Mouse (Mus musculus): Measurements from ENCODE around the gene Hist1h3d. TPM values are rescaled to one million over a fixed set of nuclear protein-coding genes. Genes with fewer than 3 reads are reported as not detected.
"Not testable (repeated sequence)": the region's sequence is repeated elsewhere in the genome, so short reads cannot be mapped to it uniquely, and the experiment has no call there.

Hist1h3d gene
- total and polyA plus RNA-seq, 2 experiments from 2014 or later, result 0.57 to 73.0 TPM

- DNase-seq, result no peak
- no peaks in the 10 kb centered on the region for H3K27me3 ChIP-seq (ENCODE audit: insufficient read depth, low read length)
- H3K4me1 ChIP-seq (ENCODE audit: insufficient read depth), result 0 out of 2 replicates have a peak, but pooled peaks cover 4% of the 10 kb centered on the region
- no peak for ATAC-seq
- H3K27ac ChIP-seq (ENCODE audit: low read depth, low read length), result peak within 1 kb of the TSS; percentile 82; the same call in 1 of the 2 replicates
- no peaks in the 10 kb centered on the region for H3K36me3 ChIP-seq (ENCODE audit: insufficient read depth)
- no peak within 1 kb of the TSS for H3K4me3 ChIP-seq (ENCODE audit: low read depth, low read length)
- H3K9me3 ChIP-seq (ENCODE audit: low read length), result no peaks in the 10 kb centered on the region
- H3K9ac ChIP-seq, result no peak within 1 kb of the TSS
- H3K4me2 ChIP-seq (ENCODE audit: low read depth), result no peak within 1 kb of the TSS; the same call in 1 of the 2 replicates
- TF ChIP-seq CTCF (IDR thresholded peaks at IDR 0.05; ENCODE audit: low read depth), result no peak
Measured at GRCm38 (mm10) chr13:23552962-23553361, 22.6 kb upstream of the Hist1h3d start, which contains the start of gene Hist1h1d. Hist1h1d (plus strand) TSS chr13:23553262.

- Histone ChIP-seq H3K4me1 (ENCODE audit: insufficient read depth) (0 out of 2 replicates have a peak, but pooled peaks cover 4% of the 10 kb centered on the region), H3K9me3 (ENCODE audit: low read length) (no peaks in the 10 kb centered on the region), H3K36me3 (ENCODE audit: insufficient read depth) (no peaks in the 10 kb centered on the region), H3K4me2 (ENCODE audit: low read depth) (peak overlapping the region; percentile 99), H3K9ac (peak overlapping the region; percentile 56), H3K27ac (ENCODE audit: low read depth, low read length) (peak overlapping the region; percentile 82), H3K4me3 (ENCODE audit: low read depth, low read length) (peak overlapping the region; percentile 51), H3K27me3 (ENCODE audit: insufficient read depth, low read length) (no peaks in the 10 kb centered on the region)
- peak; percentile 27 for DNase-seq
- no peak for ATAC-seq
- 18% methylated on average over 9 of the region's 9 CpGs for WGBS
- no peak for TF ChIP-seq CTCF (IDR thresholded peaks at IDR 0.05; ENCODE audit: low read depth)
Measured at GRCm38 (mm10) chr13:23554393-23554792, 21.2 kb upstream of the Hist1h3d start.

GRCm38 (mm10) chr13:23554925-23555838 is 20.4 kb upstream of the Hist1h3d start:
- TF ChIP-seq CTCF (IDR thresholded peaks at IDR 0.05; ENCODE audit: low read depth), result no peak
- WGBS, result under 1% methylated on average over 54 of the region's 54 CpGs
- no peaks in the 10 kb centered on the region for H3K27me3 ChIP-seq (ENCODE audit: insufficient read depth, low read length)
- no peaks in the 10 kb centered on the region for H3K36me3 ChIP-seq (ENCODE audit: insufficient read depth)
- H3K4me3 ChIP-seq (ENCODE audit: low read depth, low read length), result peak overlapping the region; percentile 51
- 0 out of 2 replicates have a peak, but pooled peaks cover 4% of the 10 kb centered on the region for H3K4me1 ChIP-seq (ENCODE audit: insufficient read depth)
- no peaks in the 10 kb centered on the region for H3K9me3 ChIP-seq (ENCODE audit: low read length)
- H3K9ac ChIP-seq, result peak overlapping the region; percentile 56
- peak; percentile 89 for DNase-seq
- peak; percentile 86 for ATAC-seq
- H3K27ac ChIP-seq (ENCODE audit: low read depth, low read length), result peak overlapping the region; percentile 82
- H3K4me2 ChIP-seq (ENCODE audit: low read depth), result peak overlapping the region; percentile 99

GRCm38 (mm10) chr13:23555839-23556416 is 19.6 kb upstream of the Hist1h3d start:
- peak; percentile 75 for ATAC-seq
- peak overlapping the region; percentile 56 for H3K9ac ChIP-seq
- H3K4me3 ChIP-seq (ENCODE audit: low read depth, low read length), result peak overlapping the region; percentile 51
- peak; percentile 92 for DNase-seq
- H3K4me1 ChIP-seq (ENCODE audit: insufficient read depth), result 0 out of 2 replicates have a peak, but pooled peaks cover 1% of the 10 kb centered on the region
- peak overlapping the region; percentile 99 for H3K4me2 ChIP-seq (ENCODE audit: low read depth)
- WGBS, result under 1% methylated on average over 18 of the region's 18 CpGs
- H3K9me3 ChIP-seq (ENCODE audit: low read length), result no peaks in the 10 kb centered on the region
- peak overlapping the region; percentile 82 for H3K27ac ChIP-seq (ENCODE audit: low read depth, low read length)
- no peaks in the 10 kb centered on the region for H3K27me3 ChIP-seq (ENCODE audit: insufficient read depth, low read length)
- no peak for TF ChIP-seq CTCF (IDR thresholded peaks at IDR 0.05; ENCODE audit: low read depth)
- H3K36me3 ChIP-seq (ENCODE audit: insufficient read depth), result no peaks in the 10 kb centered on the region

GRCm38 (mm10) chr13:23556906-23557305 is 18.7 kb upstream of the Hist1h3d start:
- H3K27me3 ChIP-seq (ENCODE audit: insufficient read depth, low read length), result no peaks in the 10 kb centered on the region
- no peaks in the 10 kb centered on the region for H3K9me3 ChIP-seq (ENCODE audit: low read length)
- WGBS, result 74% methylated on average over 3 of the region's 3 CpGs
- H3K36me3 ChIP-seq (ENCODE audit: insufficient read depth), result no peaks in the 10 kb centered on the region
- no peak overlapping the region for H3K27ac ChIP-seq (ENCODE audit: low read depth, low read length)
- H3K4me2 ChIP-seq (ENCODE audit: low read depth), result no peak overlapping the region
- H3K9ac ChIP-seq, result no peak overlapping the region
- DNase-seq, result no peak
- no peaks in the 10 kb centered on the region for H3K4me1 ChIP-seq (ENCODE audit: insufficient read depth)
- TF ChIP-seq CTCF (IDR thresholded peaks at IDR 0.05; ENCODE audit: low read depth), result no peak
- ATAC-seq, result no peak
- H3K4me3 ChIP-seq (ENCODE audit: low read depth, low read length), result no peak overlapping the region

GRCm38 (mm10) chr13:23560699-23561098 is 14.9 kb upstream of the Hist1h3d start:
- H3K9me3 ChIP-seq (ENCODE audit: low read length); H3K4me2 ChIP-seq (ENCODE audit: low read depth); H3K4me3 ChIP-seq (ENCODE audit: low read depth, low read length); H3K27me3 ChIP-seq (ENCODE audit: insufficient read depth, low read length); H3K36me3 ChIP-seq (ENCODE audit: insufficient read depth); H3K9ac ChIP-seq; H3K27ac ChIP-seq (ENCODE audit: low read depth, low read length); ATAC-seq; H3K4me1 ChIP-seq (ENCODE audit: insufficient read depth); DNase-seq: not testable (repeated sequence)
- WGBS, result 21% methylated on average over 2 of the region's 2 CpGs

GRCm38 (mm10) chr13:23561531-23561882 is 14.1 kb upstream of the Hist1h3d start:
- H3K27ac ChIP-seq (ENCODE audit: low read depth, low read length); DNase-seq; H3K4me1 ChIP-seq (ENCODE audit: insufficient read depth); H3K27me3 ChIP-seq (ENCODE audit: insufficient read depth, low read length); H3K9me3 ChIP-seq (ENCODE audit: low read length); ATAC-seq; H3K36me3 ChIP-seq (ENCODE audit: insufficient read depth): not testable (repeated sequence)
- H3K9ac ChIP-seq, result peak overlapping the region; percentile 74
- H3K4me2 ChIP-seq (ENCODE audit: low read depth), result peak overlapping the region; percentile 46
- 0% methylated on average over 2 of the region's 5 CpGs for WGBS
- peak overlapping the region; percentile 37; the same call in 1 of the 2 replicates for H3K4me3 ChIP-seq (ENCODE audit: low read depth, low read length)

GRCm38 (mm10) chr13:23561883-23562659 is 13.5 kb upstream of the Hist1h3d start, which contains the start of gene Hist1h3e:
Hist1h3e (minus strand) TSS chr13:23562369.
- ATAC-seq (peak; percentile 95), DNase-seq (peak; percentile 99)
- H3K4me2 ChIP-seq (ENCODE audit: low read depth), result peak within 1 kb of the TSS; percentile 66
- peak within 1 kb of the TSS; percentile 74 for H3K9ac ChIP-seq
- H3K27me3 ChIP-seq (ENCODE audit: insufficient read depth, low read length); H3K9me3 ChIP-seq (ENCODE audit: low read length); H3K36me3 ChIP-seq (ENCODE audit: insufficient read depth); H3K4me1 ChIP-seq (ENCODE audit: insufficient read depth): not testable (repeated sequence)
- H3K4me3 ChIP-seq (ENCODE audit: low read depth, low read length), result peak within 1 kb of the TSS; percentile 37
- 2% methylated on average over 47 of the region's 67 CpGs for WGBS
- peak within 1 kb of the TSS; percentile 94 for H3K27ac ChIP-seq (ENCODE audit: low read depth, low read length)

All from forebrain, postnatal 0 days (tissue).